Mouse (Mus musculus) embryonic facial prominence, embryonic 11.5 days (tissue): ENCODE data around the gene Kcnc1. TPM values are rescaled to one million over a fixed set of nuclear protein-coding genes. Genes with fewer than 3 reads are reported as not detected.

Experiments
- ATAC-seq: fragments of 200-750 bp; cut with Nextera tagmentation; replicated peaks from 2 replicates; pipeline ENCODE4 v1.8.0; 2017; ENCODE audit warnings: low read depth; ENCODE audit not compliant: insufficient number of reproducible peaks, low FRiP score, low TSS enrichment
- DNase-seq: peaks from one replicate; pipeline ENCODE4 v3.0.0-alpha.2; 2015; ENCODE audit warnings: low spot score
- H3K27ac ChIP-seq: fragments of 300-500 bp; sonication (generic); replicated peaks from 2 replicates; pipeline ENCODE4 v1.5.1; 2014; ENCODE audit warnings: mild to moderate bottlenecking, low read depth, low read length, control low read depth
- H3K27me3 ChIP-seq: fragments of 300-500 bp; sonication (generic); 2 replicates; pipeline ENCODE4 v1.6.1; 2014; ENCODE audit warnings: mild to moderate bottlenecking, low read length, moderate library complexity, mixed read lengths; ENCODE audit not compliant: control insufficient read depth, insufficient read depth
- H3K36me3 ChIP-seq: fragments of 300-500 bp; sonication (generic); replicated peaks from 2 replicates; pipeline ENCODE4 v1.6.1; 2014; ENCODE audit warnings: low read depth, mild to moderate bottlenecking, low read length, moderate library complexity, mixed read lengths; ENCODE audit not compliant: control insufficient read depth, insufficient read depth
- H3K4me1 ChIP-seq: fragments of 300-500 bp; sonication (generic); 2 replicates; pipeline ENCODE4 v1.6.1; 2014; ENCODE audit warnings: low read length, mixed read lengths; ENCODE audit not compliant: control insufficient read depth, insufficient read depth
- H3K4me2 ChIP-seq: fragments of 300-500 bp; sonication (generic); 2 replicates; pipeline ENCODE4 v1.6.1; 2014; ENCODE audit warnings: low read depth, mild to moderate bottlenecking, control low read depth, low read length, moderate library complexity
- H3K4me3 ChIP-seq: fragments of 300-500 bp; sonication (generic); 2 replicates; pipeline ENCODE4 v1.5.1; 2014; ENCODE audit warnings: low read depth, low read length, control low read depth
- H3K9ac ChIP-seq: fragments of 300-500 bp; sonication (generic); replicated peaks from 2 replicates; pipeline ENCODE4 v1.6.1; 2014; ENCODE audit warnings: mild to moderate bottlenecking, control low read depth, low read length
- H3K9me3 ChIP-seq: fragments of 300-500 bp; sonication (generic); replicated peaks from 2 replicates; pipeline ENCODE4 v1.6.1; 2016; ENCODE audit warnings: mild to moderate bottlenecking, low read length, inconsistent platforms, mixed read lengths; ENCODE audit not compliant: control insufficient read depth
- whole genome bisulfite sequencing: fragments of 180-500 bp; shearing (Covaris S2); extraction: QIAGEN DNeasy Blood & Tissue Kit; methylation state at CpG from one replicate; pipeline ENCODE4 v1.1.7; 2014; 5-methylcytosine and 5-hydroxymethylcytosine counted together
- polyA plus RNA-seq: library from polyadenylated mRNA; unstranded; fragments of >200 nt; fragmentation: Nextera tagmentation; extraction: Ambion mirVana; gene quantifications from 2 replicates; pipeline ENCODE4 v1.2.1, GENCODE M21; 2014

Gene Kcnc1
- polyA plus RNA-seq, 1 experiment from 2014 or later, result 0.55 TPM

DNA sequence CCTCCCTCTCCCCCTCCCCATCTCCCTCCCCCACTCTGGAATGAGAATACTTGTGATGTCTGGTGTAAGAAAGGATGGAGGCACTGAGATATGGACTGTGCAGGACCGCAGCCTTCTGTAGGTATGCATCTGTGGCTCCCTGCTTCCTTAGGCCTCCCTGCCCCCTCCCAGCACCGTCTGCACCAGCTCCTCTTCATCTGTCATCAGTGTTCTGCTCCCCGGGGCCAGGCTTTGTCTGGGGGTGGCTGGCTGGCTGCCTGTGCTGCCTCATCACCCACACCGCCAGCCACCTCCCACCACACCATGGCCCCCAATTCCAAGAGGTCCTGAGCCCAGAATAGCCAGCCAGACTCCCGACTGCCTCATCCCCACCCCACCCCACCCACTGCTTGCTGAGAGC lies 32.1 kb upstream of the Kcnc1 start:
- no peak overlapping the region for H3K4me2 ChIP-seq
- H3K27me3 ChIP-seq, result no peaks in the 10 kb centered on the region
- 65% methylated on average over 4 of the region's 5 CpGs for WGBS
- no peak for DNase-seq
- H3K4me1 ChIP-seq, result no peaks in the 10 kb centered on the region
- no peak overlapping the region for H3K27ac ChIP-seq
- H3K4me3 ChIP-seq, result no peak overlapping the region
- H3K36me3 ChIP-seq, result no peaks in the 10 kb centered on the region
- no peak overlapping the region for H3K9ac ChIP-seq
- no peaks in the 10 kb centered on the region for H3K9me3 ChIP-seq
- ATAC-seq, result no peak

DNA sequence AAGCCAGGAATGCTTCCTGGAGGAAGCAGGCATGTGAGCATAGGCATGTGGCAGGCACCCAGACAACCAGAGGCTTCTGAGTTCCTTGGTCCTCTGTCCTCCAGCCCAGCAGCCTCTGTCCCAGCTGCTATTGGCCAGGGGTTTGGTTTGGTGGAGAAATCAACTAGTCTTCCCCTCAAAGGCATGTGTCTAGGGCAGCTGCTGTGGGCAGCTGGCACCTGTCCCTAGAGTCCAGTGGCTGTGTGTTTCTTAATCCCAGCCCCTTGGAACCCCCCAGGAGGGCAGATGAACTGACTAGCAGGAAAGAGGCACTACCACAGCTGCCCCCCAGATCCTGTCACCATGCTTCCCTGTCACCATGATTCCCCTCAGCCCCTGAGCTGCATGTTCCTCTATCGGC lies 30.5 kb upstream of the Kcnc1 start:
- WGBS, result 85% methylated on average over 1 of the region's 1 CpGs
- H3K27me3 ChIP-seq, result no peaks in the 10 kb centered on the region
- DNase-seq (no peak), ATAC-seq (no peak)
- no peaks in the 10 kb centered on the region for H3K4me1 ChIP-seq
- H3K36me3 ChIP-seq, result no peaks in the 10 kb centered on the region
- H3K4me3 ChIP-seq, result no peak overlapping the region
- no peaks in the 10 kb centered on the region for H3K9me3 ChIP-seq
- no peak overlapping the region for H3K9ac ChIP-seq
- H3K4me2 ChIP-seq, result no peak overlapping the region
- no peak overlapping the region for H3K27ac ChIP-seq

DNA sequence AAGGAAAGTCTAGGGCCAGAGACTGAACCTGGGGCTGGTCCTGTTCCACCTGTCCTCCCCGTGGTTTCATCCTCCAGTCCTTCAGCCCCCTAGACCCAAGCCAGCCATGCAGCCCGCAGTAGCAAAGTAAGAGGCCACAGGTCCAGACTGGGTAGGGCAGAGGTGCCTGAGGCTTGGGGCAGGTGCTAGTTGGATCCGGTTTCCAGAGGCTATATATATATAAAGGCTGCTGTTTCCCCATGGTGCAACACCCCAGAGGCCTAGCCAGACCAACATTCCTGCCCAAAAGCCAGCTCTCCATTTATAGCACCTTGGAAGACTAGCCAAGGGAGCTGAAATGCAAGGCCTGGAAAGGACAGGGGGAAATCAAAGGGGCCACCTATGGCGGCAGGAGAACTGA lies 25.2 kb upstream of the Kcnc1 start:
- Histone ChIP-seq H3K36me3 (no peaks in the 10 kb centered on the region), H3K27me3 (peaks cover 11% of the 10 kb centered on the region), H3K9ac (no peak overlapping the region), H3K4me2 (no peak overlapping the region), H3K27ac (no peak overlapping the region), H3K9me3 (no peaks in the 10 kb centered on the region), H3K4me3 (no peak overlapping the region), H3K4me1 (no peaks in the 10 kb centered on the region)
- no peak for ATAC-seq
- 68% methylated on average over 4 of the region's 4 CpGs for WGBS
- DNase-seq, result no peak

DNA sequence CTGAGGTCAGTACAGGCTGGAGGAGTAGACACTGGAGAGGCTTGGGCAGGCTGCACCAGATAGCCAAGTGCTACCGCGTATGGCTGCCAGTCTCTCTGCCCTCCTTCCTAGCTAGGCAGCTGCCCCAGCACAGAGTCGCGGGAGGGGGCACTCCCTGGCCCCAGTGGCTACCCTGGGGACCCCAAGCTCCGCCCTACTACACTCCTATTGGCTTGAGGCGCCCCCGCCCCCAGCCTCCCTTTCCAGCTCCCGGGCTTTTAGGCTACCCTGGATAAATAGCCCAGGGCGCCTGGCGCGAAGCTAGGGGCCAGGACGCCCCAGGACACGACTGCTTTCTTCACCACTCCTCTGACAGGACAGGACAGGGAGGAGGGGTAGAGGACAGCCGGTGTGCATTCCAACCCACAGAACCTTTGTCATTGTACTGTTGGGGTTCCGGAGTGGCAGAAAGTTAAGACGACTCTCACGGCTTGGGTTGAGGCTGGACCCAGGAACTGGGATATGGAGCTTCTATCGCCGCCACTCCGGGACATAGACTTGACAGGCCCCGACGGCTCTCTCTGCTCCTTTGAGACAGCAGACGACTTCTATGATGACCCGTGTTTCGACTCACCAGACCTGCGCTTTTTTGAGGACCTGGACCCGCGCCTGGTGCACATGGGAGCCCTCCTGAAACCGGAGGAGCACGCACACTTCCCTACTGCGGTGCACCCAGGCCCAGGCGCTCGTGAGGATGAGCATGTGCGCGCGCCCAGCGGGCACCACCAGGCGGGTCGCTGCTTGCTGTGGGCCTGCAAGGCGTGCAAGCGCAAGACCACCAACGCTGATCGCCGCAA lies 19.9 kb upstream of the Kcnc1 start, which contains the start of gene Myod1:
Myod1 (plus strand) TSS at position 303 of the 836 bp plus-strand sequence.
- Histone ChIP-seq H3K27ac (no peak within 1 kb of the TSS), H3K4me3 (peak within 1 kb of the TSS; percentile 19), H3K4me2 (peak within 1 kb of the TSS; percentile 42), H3K9me3 (no peaks in the 10 kb centered on the region), H3K27me3 (peaks cover 42% of the 10 kb centered on the region), H3K36me3 (no peaks in the 10 kb centered on the region), H3K9ac (0 out of 2 replicates have a peak within 1 kb of the TSS, but pooled peaks have one; percentile 18), H3K4me1 (no peaks in the 10 kb centered on the region; the same call in 1 of the 2 replicates)
- ATAC-seq, result no peak
- DNase-seq, result peak; percentile 27
- 3% methylated on average over 42 of the region's 44 CpGs for WGBS

DNA sequence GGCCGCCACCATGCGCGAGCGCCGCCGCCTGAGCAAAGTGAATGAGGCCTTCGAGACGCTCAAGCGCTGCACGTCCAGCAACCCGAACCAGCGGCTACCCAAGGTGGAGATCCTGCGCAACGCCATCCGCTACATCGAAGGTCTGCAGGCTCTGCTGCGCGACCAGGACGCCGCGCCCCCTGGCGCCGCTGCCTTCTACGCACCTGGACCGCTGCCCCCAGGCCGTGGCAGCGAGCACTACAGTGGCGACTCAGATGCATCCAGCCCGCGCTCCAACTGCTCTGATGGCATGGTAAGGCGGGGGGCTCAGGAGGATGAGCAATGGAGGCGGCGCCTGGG lies 19.3 kb upstream of the Kcnc1 start:
- no peaks in the 10 kb centered on the region; the same call in 1 of the 2 replicates for H3K4me1 ChIP-seq
- H3K4me3 ChIP-seq, result peak overlapping the region; percentile 19
- no peaks in the 10 kb centered on the region for H3K9me3 ChIP-seq
- peak overlapping the region; percentile 42 for H3K4me2 ChIP-seq
- no peak overlapping the region for H3K27ac ChIP-seq
- DNase-seq (peak; percentile 68), ATAC-seq (peak; percentile 45; the same call in 1 of the 2 replicates)
- H3K27me3 ChIP-seq, result peaks cover 42% of the 10 kb centered on the region
- no peak overlapping the region for H3K9ac ChIP-seq
- WGBS, result 1% methylated on average over 33 of the region's 33 CpGs
- no peaks in the 10 kb centered on the region for H3K36me3 ChIP-seq

DNA sequence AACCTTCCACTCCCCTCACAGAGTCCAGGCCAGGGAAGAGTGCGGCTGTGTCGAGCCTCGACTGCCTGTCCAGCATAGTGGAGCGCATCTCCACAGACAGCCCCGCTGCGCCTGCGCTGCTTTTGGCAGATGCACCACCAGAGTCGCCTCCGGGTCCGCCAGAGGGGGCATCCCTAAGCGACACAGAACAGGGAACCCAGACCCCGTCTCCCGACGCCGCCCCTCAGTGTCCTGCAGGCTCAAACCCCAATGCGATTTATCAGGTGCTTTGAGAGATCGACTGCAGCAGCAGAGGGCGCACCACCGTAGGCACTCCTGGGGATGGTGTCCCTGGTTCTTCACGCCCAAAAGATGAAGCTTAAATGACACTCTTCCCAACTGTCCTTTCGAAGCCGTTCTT lies 18.2 kb upstream of the Kcnc1 start:
- Histone ChIP-seq H3K27ac (no peak overlapping the region), H3K9ac (no peak overlapping the region), H3K4me2 (no peak overlapping the region), H3K4me3 (no peak overlapping the region), H3K27me3 (peaks cover 42% of the 10 kb centered on the region), H3K4me1 (no peaks in the 10 kb centered on the region; the same call in 1 of the 2 replicates), H3K36me3 (no peaks in the 10 kb centered on the region), H3K9me3 (no peaks in the 10 kb centered on the region)
- ATAC-seq, result no peak; the same call in 1 of the 2 replicates
- WGBS, result 3% methylated on average over 22 of the region's 22 CpGs
- no peak for DNase-seq

DNA sequence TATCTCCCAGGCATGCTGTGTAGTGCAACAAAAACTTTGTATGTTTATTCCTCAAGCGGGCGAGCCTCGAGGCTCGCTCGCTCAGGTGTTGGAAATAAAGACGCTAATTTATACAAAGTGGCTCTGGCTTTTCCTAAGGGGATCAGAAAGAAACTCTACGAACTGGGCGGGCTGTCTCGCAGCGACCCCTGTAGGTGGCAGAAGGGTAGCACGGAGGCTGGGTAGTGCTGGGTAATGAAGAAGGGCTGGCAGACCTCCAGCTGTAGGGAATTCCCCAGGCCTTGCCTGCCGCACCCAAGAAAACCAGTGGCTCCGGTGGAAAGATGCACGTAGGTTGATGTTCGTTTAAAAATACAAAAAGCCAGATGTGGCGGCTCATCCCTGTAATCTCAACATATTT lies 17.3 kb upstream of the Kcnc1 start:
- H3K4me3 ChIP-seq, result no peak overlapping the region
- no peaks in the 10 kb centered on the region for H3K36me3 ChIP-seq
- no peaks in the 10 kb centered on the region for H3K9me3 ChIP-seq
- no peak overlapping the region for H3K9ac ChIP-seq
- H3K4me2 ChIP-seq, result no peak overlapping the region
- peaks cover 42% of the 10 kb centered on the region for H3K27me3 ChIP-seq
- H3K4me1 ChIP-seq, result no peaks in the 10 kb centered on the region; the same call in 1 of the 2 replicates
- 9% methylated on average over 16 of the region's 16 CpGs for WGBS
- peak; percentile 64 for DNase-seq
- no peak overlapping the region for H3K27ac ChIP-seq
- ATAC-seq, result no peak

DNA sequence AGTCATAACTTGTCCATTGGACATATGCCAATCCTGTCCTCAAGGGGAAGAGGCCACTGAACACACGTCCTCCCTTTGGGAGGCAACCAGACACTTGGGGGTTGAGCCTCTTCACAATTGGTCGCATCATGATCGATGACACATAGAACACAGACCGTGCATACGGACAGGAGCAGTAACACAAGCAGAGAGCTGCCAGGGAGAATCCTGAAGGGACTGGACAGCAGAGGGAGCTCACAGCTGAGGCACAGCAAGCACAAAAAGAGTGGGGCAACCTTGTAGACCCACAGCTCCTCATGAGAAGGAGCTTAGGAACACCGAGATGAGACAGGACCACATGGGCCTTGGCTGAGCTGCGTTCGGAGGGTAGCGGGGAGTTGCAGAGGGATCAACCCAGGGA lies 15.7 kb upstream of the Kcnc1 start:
- no peak overlapping the region for H3K27ac ChIP-seq
- WGBS, result 68% methylated on average over 9 of the region's 9 CpGs
- ATAC-seq (no peak), DNase-seq (no peak)
- no peak overlapping the region for H3K4me3 ChIP-seq
- peaks cover 36% of the 10 kb centered on the region for H3K27me3 ChIP-seq
- no peaks in the 10 kb centered on the region for H3K36me3 ChIP-seq
- H3K9ac ChIP-seq, result no peak overlapping the region
- H3K4me1 ChIP-seq, result no peaks in the 10 kb centered on the region; the same call in 1 of the 2 replicates
- no peaks in the 10 kb centered on the region for H3K9me3 ChIP-seq
- H3K4me2 ChIP-seq, result no peak overlapping the region
